Mouse (Mus musculus): Measurements from ENCODE around the gene Flot2. TPM values are rescaled to one million over a fixed set of nuclear protein-coding genes. Genes with fewer than 3 reads are reported as not detected.
"Not testable (repeated sequence)": the region's sequence is repeated elsewhere in the genome, so short reads cannot be mapped to it uniquely, and the experiment has no call there.

The Flot2 gene
- polyA plus RNA-seq, 1 experiment from 2014 or later, result 81.0 TPM

DNA sequence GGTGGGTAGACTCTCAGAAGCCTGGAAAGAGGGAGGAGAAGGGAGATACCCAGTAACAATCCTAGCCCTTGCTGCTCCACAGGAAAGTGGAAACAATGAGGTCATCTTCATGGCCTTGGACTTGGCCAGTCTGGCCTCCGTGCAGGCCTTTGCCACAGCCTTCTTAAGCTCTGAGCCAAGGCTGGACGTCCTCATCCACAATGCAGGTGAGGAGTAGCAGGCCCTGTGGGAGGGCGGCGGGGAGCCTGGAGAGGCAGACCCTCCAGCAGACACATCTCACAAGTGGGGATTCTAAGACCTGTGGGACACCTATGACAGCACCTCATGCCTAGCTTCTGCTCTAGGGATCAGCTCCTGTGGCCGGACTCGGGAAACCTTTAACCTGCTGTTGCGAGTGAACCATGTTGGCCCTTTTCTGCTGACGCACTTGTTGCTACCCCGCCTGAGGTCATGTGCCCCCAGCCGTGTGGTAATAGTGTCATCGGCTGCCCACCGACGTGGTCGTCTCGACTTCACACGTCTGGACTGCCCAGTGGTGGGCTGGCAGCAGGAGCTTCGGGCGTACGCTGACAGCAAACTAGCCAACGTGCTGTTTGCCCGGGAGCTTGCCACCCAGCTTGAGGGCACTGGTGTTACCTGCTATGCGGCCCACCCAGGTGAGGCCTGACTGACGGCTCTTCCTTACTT, 3.7 kb upstream of the Flot2 start:
- peaks cover 41% of the 10 kb centered on the region for H3K4me1 ChIP-seq
- 94% methylated on average over 23 of the region's 23 CpGs for WGBS
- no peak for ATAC-seq (ENCODE audit: low FRiP score, low read depth)
- H3K9ac ChIP-seq, result no peak overlapping the region
- H3K27ac ChIP-seq, result no peak overlapping the region
- H3K27me3 ChIP-seq (replicated peaks), result no peaks in the 10 kb centered on the region
- H3K4me2 ChIP-seq (replicated peaks), result peak overlapping the region; percentile 27; the same call in 1 of the 2 replicates
- H3K9me3 ChIP-seq, result no peaks in the 10 kb centered on the region
- no peak overlapping the region for H3K4me3 ChIP-seq
- peaks cover 17% of the 10 kb centered on the region for H3K36me3 ChIP-seq

DNA sequence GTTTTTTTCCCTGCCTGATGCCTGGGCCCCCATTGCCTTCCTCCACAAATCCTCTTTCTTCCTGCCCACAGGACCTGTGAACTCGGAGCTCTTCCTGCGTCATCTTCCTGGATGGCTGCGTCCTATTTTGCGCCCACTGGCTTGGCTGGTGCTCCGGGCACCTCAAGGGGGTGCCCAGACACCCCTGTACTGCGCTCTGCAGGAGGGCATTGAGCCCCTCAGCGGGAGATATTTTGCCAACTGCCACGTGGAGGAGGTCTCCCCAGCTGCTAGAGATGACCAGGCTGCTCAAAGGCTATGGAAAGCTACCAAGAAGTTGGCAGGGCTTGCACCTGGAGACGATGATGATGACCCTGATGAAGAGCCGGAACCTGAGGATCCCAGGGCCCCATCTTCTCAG, 940 bp upstream of the Flot2 start:
- Histone ChIP-seq H3K4me2 (replicated peaks) (no peak overlapping the region), H3K27ac (no peak overlapping the region), H3K9ac (no peak overlapping the region), H3K27me3 (replicated peaks) (no peaks in the 10 kb centered on the region), H3K36me3 (peaks cover 24% of the 10 kb centered on the region; the same call in 1 of the 2 replicates), H3K9me3 (no peaks in the 10 kb centered on the region), H3K4me3 (no peak overlapping the region), H3K4me1 (peaks cover 38% of the 10 kb centered on the region)
- 89% methylated on average over 10 of the region's 10 CpGs for WGBS
- ATAC-seq (ENCODE audit: low FRiP score, low read depth), result no peak

DNA sequence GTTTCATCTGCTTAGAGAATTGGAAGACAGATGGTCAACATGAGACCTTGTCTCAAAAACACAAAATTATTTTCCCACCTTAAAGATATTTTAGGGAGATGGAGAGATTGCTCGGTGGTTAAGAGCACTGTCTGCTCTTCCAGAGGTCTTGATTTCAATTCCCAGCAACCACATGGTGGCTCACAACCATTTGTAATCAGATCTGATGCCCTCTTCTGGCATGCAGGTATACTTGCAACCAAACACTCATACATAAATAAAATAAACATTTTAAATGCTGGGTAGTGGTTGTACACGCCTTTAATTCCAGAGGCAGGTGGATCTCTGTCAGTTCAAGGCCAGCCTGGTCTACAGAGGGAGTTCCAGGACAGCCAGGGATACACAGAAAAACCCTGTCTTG, 3.1 kb downstream of the Flot2 start:
- H3K4me1 ChIP-seq, result peaks cover 22% of the 10 kb centered on the region
- no peak overlapping the region for H3K27ac ChIP-seq
- H3K4me2 ChIP-seq (replicated peaks), result no peak overlapping the region
- no peak overlapping the region for H3K9ac ChIP-seq
- peaks cover 15% of the 10 kb centered on the region; the same call in 1 of the 2 replicates for H3K36me3 ChIP-seq
- ATAC-seq (ENCODE audit: low FRiP score, low read depth), result no peak
- no peak overlapping the region for H3K4me3 ChIP-seq
- 70% methylated on average over 2 of the region's 2 CpGs for WGBS
- H3K9me3 ChIP-seq, result no peaks in the 10 kb centered on the region
- H3K27me3 ChIP-seq (replicated peaks), result no peaks in the 10 kb centered on the region

DNA sequence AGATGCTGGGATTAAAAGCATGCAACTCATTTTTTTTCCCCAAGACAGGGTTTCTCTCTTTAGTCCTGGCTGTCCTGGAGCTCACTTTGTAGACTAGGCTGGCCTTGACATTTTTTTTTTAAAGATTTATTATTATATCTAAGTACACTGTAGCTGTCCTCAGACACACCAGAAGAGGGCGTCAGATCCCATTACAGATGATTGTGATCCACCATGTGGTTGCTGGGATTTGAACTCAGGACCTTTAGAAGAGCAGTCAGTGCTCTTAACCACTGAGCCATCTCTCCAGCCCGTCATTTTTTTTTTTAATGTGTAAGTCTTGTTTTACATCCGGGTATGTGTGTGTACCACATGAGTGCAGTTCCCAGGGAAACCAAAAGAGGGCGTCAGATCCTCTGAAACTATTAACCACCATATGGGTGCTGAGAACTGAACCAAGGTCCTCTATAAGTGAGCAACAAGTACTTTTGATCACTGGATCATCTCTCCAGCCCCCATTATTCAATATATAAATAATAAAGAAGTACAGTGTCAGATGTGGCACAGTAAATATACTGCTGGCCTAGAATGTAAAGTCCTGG, 4.6 kb downstream of the Flot2 start:
- H3K4me3 ChIP-seq; H3K27ac ChIP-seq; ATAC-seq (ENCODE audit: low FRiP score, low read depth); H3K9ac ChIP-seq; H3K4me2 ChIP-seq (replicated peaks); H3K27me3 ChIP-seq (replicated peaks); H3K9me3 ChIP-seq: not testable (repeated sequence)
- H3K36me3 ChIP-seq, result peaks cover 19% of the 10 kb centered on the region; the same call in 1 of the 2 replicates
- H3K4me1 ChIP-seq, result peaks cover 19% of the 10 kb centered on the region
- WGBS, result 95% methylated on average over 4 of the region's 4 CpGs

DNA sequence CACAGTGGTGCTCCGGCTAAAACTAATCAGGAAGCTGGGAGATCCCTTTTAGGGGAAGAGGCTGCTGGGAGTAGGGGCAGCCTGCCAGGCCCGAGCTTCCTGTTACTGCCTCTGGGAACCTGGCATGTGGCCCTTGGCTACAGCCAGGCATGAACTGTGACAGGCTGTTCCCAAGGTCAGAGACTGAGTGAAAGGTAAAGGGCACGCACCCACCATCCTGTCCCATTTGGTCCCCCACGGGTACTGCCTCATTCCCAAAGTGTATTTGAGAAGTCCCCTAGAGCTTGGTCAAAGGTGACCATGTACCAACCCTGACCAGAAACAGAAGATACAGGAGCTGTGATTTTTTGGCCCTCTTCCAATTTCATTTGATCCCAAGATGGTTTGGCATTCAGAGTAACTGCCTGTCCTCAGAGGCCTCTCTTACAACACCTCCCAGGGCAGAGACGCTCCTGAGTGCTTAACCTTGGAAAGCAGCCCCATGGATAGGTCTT, 7.1 kb downstream of the Flot2 start:
- peaks cover 23% of the 10 kb centered on the region; the same call in 1 of the 2 replicates for H3K36me3 ChIP-seq
- whole genome bisulfite sequencing, result 92% methylated on average over 5 of the region's 5 CpGs
- no peak for ATAC-seq (ENCODE audit: low FRiP score, low read depth)
- no peaks in the 10 kb centered on the region for H3K4me1 ChIP-seq
- no peak overlapping the region for H3K27ac ChIP-seq
- no peak overlapping the region for H3K4me3 ChIP-seq
- no peaks in the 10 kb centered on the region for H3K27me3 ChIP-seq (replicated peaks)
- H3K9ac ChIP-seq, result no peak overlapping the region
- H3K4me2 ChIP-seq (replicated peaks), result no peak overlapping the region
- H3K9me3 ChIP-seq, result no peaks in the 10 kb centered on the region

DNA sequence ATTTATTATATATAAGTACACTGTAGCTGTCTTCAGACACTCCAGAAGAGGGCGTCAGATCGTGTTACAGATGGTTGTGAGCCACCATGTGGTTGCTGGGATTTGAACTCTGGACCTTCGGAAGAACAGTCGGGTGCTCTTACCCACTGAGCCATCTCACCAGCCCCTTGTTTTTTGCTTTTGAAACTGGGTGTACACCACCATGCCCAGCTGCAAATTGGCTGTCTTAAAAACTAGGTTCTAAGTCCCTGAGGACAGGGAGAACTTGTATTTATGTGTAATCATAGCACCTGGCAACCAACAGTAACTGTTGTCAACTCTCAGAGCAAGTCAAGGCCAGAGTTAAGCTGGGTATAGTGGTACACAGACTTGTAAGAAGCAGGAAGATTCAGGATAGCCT, 10.9 kb downstream of the Flot2 start:
- peaks cover 27% of the 10 kb centered on the region for H3K36me3 ChIP-seq

DNA sequence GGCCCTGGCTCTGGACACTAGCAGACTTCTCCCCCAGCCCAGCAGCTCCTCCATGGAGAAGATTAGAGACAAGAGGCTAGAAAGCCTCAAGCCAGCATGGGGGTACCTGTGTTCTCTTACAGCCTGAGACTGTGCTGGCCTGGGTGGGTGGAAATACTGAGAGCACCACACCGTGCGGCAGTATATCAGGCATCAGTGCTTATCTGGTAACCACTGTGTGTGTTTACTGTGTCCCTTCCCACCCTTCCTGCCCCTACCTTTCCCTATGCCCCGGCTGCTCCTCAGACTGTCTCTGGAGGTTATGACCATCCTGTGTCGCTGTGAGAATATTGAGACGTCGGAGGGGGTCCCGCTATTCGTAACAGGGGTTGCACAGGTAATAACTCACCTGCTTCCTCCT, 15.3 kb downstream of the Flot2 start:
- H3K4me1 ChIP-seq, result no peaks in the 10 kb centered on the region
- no peak overlapping the region for H3K4me3 ChIP-seq
- no peaks in the 10 kb centered on the region for H3K27me3 ChIP-seq (replicated peaks)
- 93% methylated on average over 8 of the region's 8 CpGs for WGBS
- no peak overlapping the region for H3K4me2 ChIP-seq (replicated peaks)
- H3K27ac ChIP-seq, result no peak overlapping the region
- H3K36me3 ChIP-seq, result peaks cover 63% of the 10 kb centered on the region
- H3K9me3 ChIP-seq, result no peaks in the 10 kb centered on the region
- ATAC-seq (ENCODE audit: low FRiP score, low read depth), result no peak
- no peak overlapping the region for H3K9ac ChIP-seq

More for the DNA sequence above, 10.9 kb downstream of the Flot2 start:
- H3K27me3 ChIP-seq (replicated peaks); H3K4me3 ChIP-seq; H3K4me2 ChIP-seq (replicated peaks); H3K4me1 ChIP-seq; H3K9ac ChIP-seq; H3K27ac ChIP-seq; ATAC-seq (ENCODE audit: low FRiP score, low read depth); H3K9me3 ChIP-seq: not testable (repeated sequence)
- 92% methylated on average over 4 of the region's 4 CpGs for WGBS

DNA sequence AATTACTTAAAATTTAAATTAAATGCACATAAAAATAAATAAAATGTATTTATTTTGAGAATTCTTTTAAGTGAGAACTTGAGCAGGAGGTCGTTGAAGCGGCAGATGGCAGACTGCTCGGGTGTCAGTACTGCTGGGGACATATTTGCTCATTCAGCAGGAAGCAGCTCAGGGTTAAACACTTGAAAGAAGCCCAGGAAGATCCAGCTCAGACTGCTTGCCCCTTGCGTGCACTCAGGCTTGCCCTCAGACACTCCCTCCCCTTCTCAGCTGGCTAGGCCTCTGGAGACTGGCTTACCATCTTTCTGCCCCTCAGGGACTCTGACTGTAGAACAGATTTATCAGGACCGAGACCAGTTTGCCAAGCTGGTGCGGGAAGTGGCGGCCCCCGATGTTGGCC, 19.2 kb downstream of the Flot2 start:
- Histone ChIP-seq H3K4me3 (no peak overlapping the region), H3K4me2 (replicated peaks) (no peak overlapping the region), H3K4me1 (no peaks in the 10 kb centered on the region), H3K27ac (no peak overlapping the region), H3K9me3 (no peaks in the 10 kb centered on the region), H3K27me3 (replicated peaks) (no peaks in the 10 kb centered on the region; the same call in 1 of the 2 replicates), H3K9ac (no peak overlapping the region), H3K36me3 (peaks cover 68% of the 10 kb centered on the region)
- no peak for ATAC-seq (ENCODE audit: low FRiP score, low read depth)
- WGBS, result 88% methylated on average over 8 of the region's 8 CpGs

DNA sequence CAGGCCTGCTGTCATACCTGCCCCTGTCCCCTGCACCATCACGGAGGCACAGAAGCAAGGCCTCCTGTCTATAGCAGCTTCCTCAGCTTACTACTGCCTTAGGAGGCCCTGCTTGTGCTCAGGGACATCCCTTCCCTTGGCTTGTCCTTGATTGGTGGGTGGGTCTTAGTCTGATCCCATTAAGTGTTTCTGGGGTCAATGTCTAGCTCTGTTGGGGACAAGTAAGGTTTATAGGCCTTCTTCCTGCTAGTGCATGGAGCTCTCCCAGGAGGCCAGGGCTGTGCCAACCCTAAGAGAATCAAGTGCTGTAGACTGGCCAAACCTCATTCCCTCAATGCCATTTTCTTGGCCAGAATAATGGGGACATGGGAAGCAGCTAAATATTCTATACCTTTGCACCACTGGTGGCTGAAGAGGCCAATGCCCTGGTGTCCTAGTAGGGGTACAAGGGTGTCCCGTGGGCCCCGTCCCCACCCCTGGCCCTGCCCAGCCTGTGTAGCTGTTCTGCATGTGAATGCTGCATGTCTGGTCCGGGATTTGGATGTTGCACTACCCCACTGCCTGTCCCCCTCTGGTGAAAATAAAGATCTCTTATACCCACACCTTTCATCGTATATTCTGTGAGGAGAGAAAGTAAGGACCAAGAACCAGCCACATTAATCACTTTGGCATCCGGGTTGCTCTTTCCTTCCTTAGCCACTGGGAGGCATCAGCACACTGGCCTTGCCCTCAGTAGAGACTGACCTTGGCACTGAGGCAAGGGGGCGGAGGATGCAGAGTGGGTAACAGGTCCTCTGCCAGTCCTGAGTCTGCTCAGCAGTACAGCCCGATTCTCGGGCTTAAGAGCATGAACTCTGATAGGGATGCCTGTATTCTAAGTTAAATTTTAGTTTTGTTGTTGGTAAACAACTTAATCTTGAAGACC, 22.4 kb downstream of the Flot2 start:
- no peak overlapping the region for H3K27ac ChIP-seq
- no peaks in the 10 kb centered on the region; the same call in 1 of the 2 replicates for H3K27me3 ChIP-seq (replicated peaks)
- no peak overlapping the region for H3K4me2 ChIP-seq (replicated peaks)
- peak; percentile 53; the same call in 1 of the 2 replicates for ATAC-seq (ENCODE audit: low FRiP score, low read depth)
- no peaks in the 10 kb centered on the region for H3K9me3 ChIP-seq
- H3K4me1 ChIP-seq, result no peaks in the 10 kb centered on the region
- no peak overlapping the region for H3K4me3 ChIP-seq
- WGBS, result 63% methylated on average over 9 of the region's 9 CpGs
- H3K9ac ChIP-seq, result no peak overlapping the region; the same call in 1 of the 2 replicates
- H3K36me3 ChIP-seq, result peaks cover 46% of the 10 kb centered on the region

DNA sequence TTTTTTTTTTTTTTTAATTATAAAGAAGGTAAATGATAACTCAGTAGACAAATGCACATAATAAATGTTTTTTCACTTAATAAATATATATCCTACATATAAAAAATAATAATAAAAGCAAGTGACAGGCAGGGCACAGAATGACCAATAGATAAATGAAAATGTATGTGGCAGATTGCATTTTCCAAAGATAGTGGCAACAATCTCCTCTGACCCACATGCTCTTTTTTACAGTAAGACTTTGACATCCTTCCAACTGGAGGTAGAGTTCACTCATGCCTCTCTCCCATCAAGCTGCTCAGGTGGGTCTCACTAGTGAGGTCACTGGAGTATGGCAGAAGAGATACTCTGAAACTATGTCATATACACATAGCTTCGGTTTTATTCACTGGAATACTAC, 24.8 kb downstream of the Flot2 start:
- Histone ChIP-seq H3K27ac (no peak overlapping the region), H3K4me1 (no peaks in the 10 kb centered on the region), H3K27me3 (replicated peaks) (no peaks in the 10 kb centered on the region; the same call in 1 of the 2 replicates), H3K9me3 (no peaks in the 10 kb centered on the region), H3K9ac (no peak overlapping the region), H3K4me2 (replicated peaks) (no peak overlapping the region), H3K4me3 (no peak overlapping the region), H3K36me3 (peaks cover 26% of the 10 kb centered on the region)
- no peak for ATAC-seq (ENCODE audit: low FRiP score, low read depth)
- WGBS, result 77% methylated on average over 1 of the region's 1 CpGs

DNA sequence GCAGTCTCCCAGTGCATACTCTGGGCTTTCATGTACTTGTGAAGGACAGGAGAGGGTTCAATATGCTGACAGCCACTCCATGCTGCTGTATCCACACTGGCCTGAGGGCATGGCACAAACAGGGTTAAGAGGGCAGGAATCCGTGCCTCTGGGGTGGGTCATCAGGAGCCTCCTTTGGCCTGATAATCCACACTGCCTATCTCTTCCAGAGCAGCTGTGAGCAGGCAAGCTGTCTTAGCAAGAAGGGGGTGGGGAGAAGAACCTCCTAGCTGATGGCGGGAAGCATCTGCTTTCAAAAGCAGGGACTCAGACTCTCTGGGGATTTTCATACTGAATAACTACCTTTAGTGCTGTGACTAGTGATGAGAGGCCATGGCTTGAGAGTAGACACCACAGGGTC, 28.2 kb downstream of the Flot2 start:
- Histone ChIP-seq H3K27me3 (replicated peaks) (no peaks in the 10 kb centered on the region), H3K9ac (no peak overlapping the region), H3K4me3 (no peak overlapping the region), H3K4me2 (replicated peaks) (no peak overlapping the region), H3K4me1 (no peaks in the 10 kb centered on the region), H3K36me3 (0 out of 2 replicates have a peak, but pooled peaks cover 2% of the 10 kb centered on the region), H3K27ac (no peak overlapping the region), H3K9me3 (no peaks in the 10 kb centered on the region)
- 53% methylated on average over 2 of the region's 2 CpGs for WGBS
- no peak for ATAC-seq (ENCODE audit: low FRiP score, low read depth)

DNA sequence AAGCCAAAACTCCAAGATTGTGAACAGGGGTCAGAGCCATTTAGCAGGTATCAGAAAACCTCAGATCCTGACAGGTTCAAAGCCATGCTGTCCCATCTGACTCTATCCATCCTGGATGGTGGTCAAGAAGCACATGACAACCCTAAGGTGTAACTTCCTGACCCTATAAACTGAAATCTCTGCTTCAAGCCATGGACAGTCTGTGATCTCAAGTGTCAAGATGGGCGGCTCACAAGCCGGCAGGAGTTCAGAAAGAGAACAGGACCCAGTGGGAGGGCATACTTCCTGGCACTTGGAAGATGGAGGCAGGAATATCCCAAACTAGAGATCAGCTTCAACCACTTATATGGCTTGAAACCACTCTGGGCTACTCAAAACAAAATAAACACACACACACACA, 28.9 kb downstream of the Flot2 start:
- ATAC-seq (ENCODE audit: low FRiP score, low read depth), result no peak
- no peak overlapping the region for H3K9ac ChIP-seq
- no peak overlapping the region for H3K4me2 ChIP-seq (replicated peaks)
- no peak overlapping the region for H3K4me3 ChIP-seq
- no peak overlapping the region for H3K27ac ChIP-seq
- H3K27me3 ChIP-seq (replicated peaks), result no peaks in the 10 kb centered on the region
- H3K36me3 ChIP-seq, result peaks cover 6% of the 10 kb centered on the region; the same call in 1 of the 2 replicates
- 74% methylated on average over 2 of the region's 2 CpGs for WGBS
- no peaks in the 10 kb centered on the region for H3K9me3 ChIP-seq
- no peaks in the 10 kb centered on the region for H3K4me1 ChIP-seq
